Mouse (Mus musculus): ENCODE measurements at regions not wholly inside any gene's neighbourhood (a gene's known extent, or its start where the extent isn't known, plus 50 kb on each side); places are given as distances from the start of the nearest gene placed in this dataset.
A peak's percentile ranks its signal among the peaks of the same experiment; 100 is the strongest.
"Not testable (repeated sequence)": the region's sequence is repeated elsewhere in the genome, so short reads cannot be mapped to it uniquely, and the experiment has no call there.

GRCm38 (mm10) chr3:39776278-39777039, 754.6 kb upstream of the Intu start:
- DNase-seq (ENCODE audit: low read depth, low spot score): no peak

GRCm38 (mm10) chr3:39779690-39780218, 751.3 kb upstream of the Intu start:
- DNase-seq (ENCODE audit: low read depth, low spot score): no peak

- DNase-seq (ENCODE audit: low read depth, low spot score): no peak
Measured at GRCm38 (mm10) chr3:39780270-39780669, 750.8 kb upstream of the Intu start.

GRCm38 (mm10) chr3:39784901-39785300, 746.2 kb upstream of the Intu start:
- no peak for DNase-seq (ENCODE audit: low read depth, low spot score)

GRCm38 (mm10) chr3:39809586-39809985, 721.5 kb upstream of the Intu start:
- no peak for DNase-seq (ENCODE audit: low read depth, low spot score)

GRCm38 (mm10) chr3:39814814-39815213, 716.3 kb upstream of the Intu start:
- peak; percentile 80 for DNase-seq (ENCODE audit: low read depth, low spot score)

- DNase-seq (ENCODE audit: low read depth, low spot score): no peak
Measured at GRCm38 (mm10) chr3:39830488-39831056, 700.5 kb upstream of the Intu start.

GRCm38 (mm10) chr3:39838377-39839145, 692.5 kb upstream of the Intu start:
- no peak for DNase-seq (ENCODE audit: low read depth, low spot score)

- no peak for DNase-seq (ENCODE audit: low read depth, low spot score)
Measured at GRCm38 (mm10) chr3:39840946-39841345, 690.1 kb upstream of the Intu start.

- peak; percentile 17 for DNase-seq (ENCODE audit: low read depth, low spot score)
Measured at GRCm38 (mm10) chr3:39845123-39845522, 686.0 kb upstream of the Intu start.

- DNase-seq (ENCODE audit: low read depth, low spot score): no peak
Measured at GRCm38 (mm10) chr3:39848829-39849228, 682.3 kb upstream of the Intu start.

GRCm38 (mm10) chr3:39857214-39857839, 673.8 kb upstream of the Intu start:
- no peak for DNase-seq (ENCODE audit: low read depth, low spot score)

- DNase-seq (ENCODE audit: low read depth, low spot score): not testable (repeated sequence)
Measured at GRCm38 (mm10) chr3:39876046-39876445, 655.0 kb upstream of the Intu start.

- no peak for DNase-seq (ENCODE audit: low read depth, low spot score)
Measured at GRCm38 (mm10) chr3:39884370-39884769, 646.7 kb upstream of the Intu start.

- no peak for DNase-seq (ENCODE audit: low read depth, low spot score)
Measured at GRCm38 (mm10) chr3:39888376-39888775, 642.7 kb upstream of the Intu start.

- DNase-seq (ENCODE audit: low read depth, low spot score): no peak
Measured at GRCm38 (mm10) chr3:39889222-39889621, 641.9 kb upstream of the Intu start.

GRCm38 (mm10) chr3:39898961-39899360, 632.1 kb upstream of the Intu start:
- no peak for DNase-seq (ENCODE audit: low read depth, low spot score)

GRCm38 (mm10) chr3:39900207-39900606, 630.9 kb upstream of the Intu start:
- DNase-seq (ENCODE audit: low read depth, low spot score): no peak

GRCm38 (mm10) chr3:39904377-39904776, 626.7 kb upstream of the Intu start:
- DNase-seq (ENCODE audit: low read depth, low spot score): no peak

GRCm38 (mm10) chr3:39908676-39909362, 622.3 kb upstream of the Intu start:
- DNase-seq (ENCODE audit: low read depth, low spot score): no peak

- DNase-seq (ENCODE audit: low read depth, low spot score): no peak
Measured at GRCm38 (mm10) chr3:39909642-39910041, 621.4 kb upstream of the Intu start.
